In genomic region chr14:20708239-20708638, GRCm38 (mm10) we compare ENCODE assay signal across 8 mouse cellular contexts. TPM values are rescaled to one million over a fixed set of nuclear protein-coding genes. Genes with fewer than 3 reads are reported as not detected.
DNase-seq lines count a peak whose midpoint lies in the region; ATAC-seq and TF ChIP-seq lines count a peak whose summit lies in the region.

No protein-coding gene starts in this region.

- no peaks in the 10 kb centered on the region for H3K27me3 ChIP-seq in heart, embryonic 15.5 days
- no peaks in the 10 kb centered on the region for H3K27me3 ChIP-seq in ES-Bruce4 (ENCODE audit: control insufficient read depth, insufficient read depth, low read length, poor library complexity, severe bottlenecking)
- H3K27me3 ChIP-seq in forebrain, embryonic 16.5 days (replicated peaks; ENCODE audit: control insufficient read depth, insufficient read depth, low read length) = no peaks in the 10 kb centered on the region

- no peaks in the 10 kb centered on the region for H3K9me3 ChIP-seq in heart, embryonic 15.5 days (replicated peaks)
- H3K9me3 ChIP-seq in ES-Bruce4 (replicated peaks; ENCODE audit: control insufficient read depth, insufficient read depth, low read length, poor library complexity, severe bottlenecking) = no peaks in the 10 kb centered on the region
- no peaks in the 10 kb centered on the region for H3K9me3 ChIP-seq in forebrain, embryonic 16.5 days (ENCODE audit: control insufficient read depth, low read length)

- peak overlapping the region; percentile 95 for H3K9ac ChIP-seq in heart, embryonic 15.5 days
- peak overlapping the region; percentile 75; the same call in 1 of the 2 replicates for H3K9ac ChIP-seq in ES-Bruce4 (ENCODE audit: low read depth, poor library complexity, severe bottlenecking)
- peak overlapping the region; percentile 99 for H3K9ac ChIP-seq in forebrain, embryonic 16.5 days (replicated peaks; ENCODE audit: low read depth, low read length)

- H3K4me1 ChIP-seq in heart, embryonic 15.5 days (replicated peaks) = peaks cover 31% of the 10 kb centered on the region
- H3K4me1 ChIP-seq in ES-Bruce4 (ENCODE audit: control insufficient read depth, insufficient read depth, low read length) = no peaks in the 10 kb centered on the region
- peaks cover 24% of the 10 kb centered on the region for H3K4me1 ChIP-seq in forebrain, embryonic 16.5 days (replicated peaks; ENCODE audit: control insufficient read depth, insufficient read depth, low read length)

- peaks cover 35% of the 10 kb centered on the region for H3K36me3 ChIP-seq in heart, embryonic 15.5 days
- H3K36me3 ChIP-seq in ES-Bruce4 (ENCODE audit: control insufficient read depth, insufficient read depth, low read length, poor library complexity, severe bottlenecking) = no peaks in the 10 kb centered on the region
- H3K36me3 ChIP-seq in forebrain, embryonic 16.5 days (ENCODE audit: control insufficient read depth, insufficient read depth) = peaks cover 12% of the 10 kb centered on the region

- H3K4me2 ChIP-seq in heart, embryonic 15.5 days = peak overlapping the region; percentile 81
- peak overlapping the region; percentile 85 for H3K4me2 ChIP-seq in forebrain, embryonic 16.5 days (ENCODE audit: low read length)

- no peak for ATAC-seq in heart, embryonic 15.5 days (replicated peaks; ENCODE audit: insufficient number of reproducible peaks, insufficient read depth, low FRiP score, low read depth)
- no peak for ATAC-seq in forebrain, embryonic 16.5 days
- ATAC-seq in megakaryocyte-erythroid progenitor cell, adult 5-6 weeks (replicated peaks; ENCODE audit: low FRiP score, low TSS enrichment, poor library complexity, severe bottlenecking) = peak; percentile 25; the same call in 1 of the 2 replicates

- 4% methylated on average over 10 of the region's 10 CpGs for WGBS in heart, embryonic 15.5 days
- 4% methylated on average over 10 of the region's 10 CpGs for WGBS in forebrain, embryonic 16.5 days

- H3K27ac ChIP-seq in heart, embryonic 15.5 days = peak overlapping the region; percentile 91
- no peak overlapping the region for H3K27ac ChIP-seq in ES-Bruce4 (ENCODE audit: insufficient read depth, low read length)
- peak overlapping the region; percentile 84 for H3K27ac ChIP-seq in forebrain, embryonic 16.5 days (ENCODE audit: low read length)

- no peak for TF ChIP-seq EP300 in ES-Bruce4 (IDR thresholded peaks at IDR 0.05; ENCODE audit: insufficient read depth, low read depth, low read length)

- TF ChIP-seq CTCF in ES-Bruce4 (IDR thresholded peaks at IDR 0.05; ENCODE audit: low read depth, low read length) = no peak

- DNase-seq in heart, postnatal 36 days = no peak
- DNase-seq in frontal cortex, postnatal 10 days (ENCODE audit: low spot score in 2 of 2) = no peak
- DNase-seq in adrenal gland, adult 18-20 months (ENCODE audit: low spot score in 2 of 2) = no peak
- no peak for DNase-seq in frontal cortex, postnatal 36 days (ENCODE audit: low spot score in 2 of 2)

- intact Hi-C loops in heart, postnatal 36 days (cut with DNase I) = no loop called here

- no peak for TF ChIP-seq POLR2A in ES-Bruce4 (IDR thresholded peaks at IDR 0.05; ENCODE audit: insufficient read depth, low read length)

- H3K4me3 ChIP-seq in heart, embryonic 15.5 days = peak overlapping the region; percentile 81
- peak overlapping the region; percentile 75 for H3K4me3 ChIP-seq in ES-Bruce4 (ENCODE audit: low read depth, low read length)
- H3K4me3 ChIP-seq in forebrain, embryonic 16.5 days (replicated peaks; ENCODE audit: low read length) = peak overlapping the region; percentile 100

RNA-seq across cellular contexts. Expression of gene Zswim8, which starts 0.9 kb away (rescaled TPM):
- polyA plus RNA-seq in heart, embryonic 15.5 days (2015; fragmentation: Nextera tagmentation; extraction: Ambion mirVana) = 18.2 and 24.7 TPM in 2 replicates
- 10 to 100 TPM; 45.4 to 47.8 TPM for total RNA-seq in heart, postnatal 36 days (2021)
- 37.0 and 37.1 TPM in 2 replicates for polyA plus RNA-seq in ES-Bruce4 (2011; ENCODE audit: insufficient read depth, insufficient read length, low read depth, missing spikeins)
- 44.4 and 55.9 TPM in 2 replicates for polyA plus RNA-seq in forebrain, embryonic 16.5 days (2015; fragmentation: Nextera tagmentation; extraction: Ambion mirVana)
- total RNA-seq in megakaryocyte-erythroid progenitor cell, adult 5-6 weeks (2014; fragmentation: Nextera tagmentation) = 34.3 and 35.6 TPM in 2 replicates
- 16.5 and 22.0 TPM in 2 replicates for total RNA-seq in megakaryocyte-erythroid progenitor cell, adult 5-6 weeks (2017)
- 100 to 1,000 TPM; 129 to 136 TPM for total RNA-seq in adrenal gland, adult 18-20 months (2021)

RNA-seq across cellular contexts. Expression of gene Chchd1, which starts 5.4 kb away (rescaled TPM):
- polyA plus RNA-seq in heart, embryonic 15.5 days (2015; fragmentation: Nextera tagmentation; extraction: Ambion mirVana) = 159 and 218 TPM in 2 replicates
- 100 to 1,000 TPM; 120 to 123 TPM for total RNA-seq in heart, postnatal 36 days (2021)
- 131 and 151 TPM in 2 replicates for polyA plus RNA-seq in ES-Bruce4 (2011; ENCODE audit: insufficient read depth, insufficient read length, low read depth, missing spikeins)
- 175 and 187 TPM in 2 replicates for polyA plus RNA-seq in forebrain, embryonic 16.5 days (2015; fragmentation: Nextera tagmentation; extraction: Ambion mirVana)
- 202 and 239 TPM in 2 replicates for total RNA-seq in megakaryocyte-erythroid progenitor cell, adult 5-6 weeks (2014; fragmentation: Nextera tagmentation)
- 102 and 122 TPM in 2 replicates for total RNA-seq in megakaryocyte-erythroid progenitor cell, adult 5-6 weeks (2017)
- total RNA-seq in adrenal gland, adult 18-20 months (2021) = 10 to 100 TPM; 80.8 to 90.3 TPM

RNA-seq across cellular contexts. Expression of gene Fut11, which starts 13.5 kb away (rescaled TPM):
- polyA plus RNA-seq in heart, embryonic 15.5 days (2015; fragmentation: Nextera tagmentation; extraction: Ambion mirVana) = 19.0 and 23.9 TPM in 2 replicates
- total RNA-seq in heart, postnatal 36 days (2021) = 1 to 10 TPM; 6.6 to 7.1 TPM
- 8.0 and 8.9 TPM in 2 replicates for polyA plus RNA-seq in ES-Bruce4 (2011; ENCODE audit: insufficient read depth, insufficient read length, low read depth, missing spikeins)
- 21.6 and 23.3 TPM in 2 replicates for polyA plus RNA-seq in forebrain, embryonic 16.5 days (2015; fragmentation: Nextera tagmentation; extraction: Ambion mirVana)
- total RNA-seq in megakaryocyte-erythroid progenitor cell, adult 5-6 weeks (2014; fragmentation: Nextera tagmentation) = 6.7 and 8.6 TPM in 2 replicates
- total RNA-seq in megakaryocyte-erythroid progenitor cell, adult 5-6 weeks (2017) = 2.7 and 3.7 TPM in 2 replicates
- 10 to 100 TPM; 12.2 to 16.8 TPM for total RNA-seq in adrenal gland, adult 18-20 months (2021)

RNA-seq across cellular contexts. Expression of gene Ndst2, which starts 26.1 kb away (rescaled TPM):
- polyA plus RNA-seq in heart, embryonic 15.5 days (2015; fragmentation: Nextera tagmentation; extraction: Ambion mirVana) = 13.8 and 17.8 TPM in 2 replicates
- total RNA-seq in heart, postnatal 36 days (2021) = 10 to 100 TPM; 10.6 to 10.8 TPM
- 11.0 and 11.1 TPM in 2 replicates for polyA plus RNA-seq in ES-Bruce4 (2011; ENCODE audit: insufficient read depth, insufficient read length, low read depth, missing spikeins)
- polyA plus RNA-seq in forebrain, embryonic 16.5 days (2015; fragmentation: Nextera tagmentation; extraction: Ambion mirVana) = 15.7 and 16.7 TPM in 2 replicates
- 81.5 and 88.9 TPM in 2 replicates for total RNA-seq in megakaryocyte-erythroid progenitor cell, adult 5-6 weeks (2014; fragmentation: Nextera tagmentation)
- 15.1 and 19.4 TPM in 2 replicates for total RNA-seq in megakaryocyte-erythroid progenitor cell, adult 5-6 weeks (2017)
- 10 to 100 TPM; 21.6 to 26.1 TPM for total RNA-seq in adrenal gland, adult 18-20 months (2021)

RNA-seq across cellular contexts. Expression of gene Sec24c, which starts 34.1 kb away (rescaled TPM):
- polyA plus RNA-seq in heart, embryonic 15.5 days (2015; fragmentation: Nextera tagmentation; extraction: Ambion mirVana) = 57.3 and 82.4 TPM in 2 replicates
- total RNA-seq in heart, postnatal 36 days (2021) = 100 to 1,000 TPM in 1 of 2 experiments, 10 to 100 TPM in 1; 97.8 to 104 TPM
- 133 and 140 TPM in 2 replicates for polyA plus RNA-seq in ES-Bruce4 (2011; ENCODE audit: insufficient read depth, insufficient read length, low read depth, missing spikeins)
- polyA plus RNA-seq in forebrain, embryonic 16.5 days (2015; fragmentation: Nextera tagmentation; extraction: Ambion mirVana) = 96.8 and 101 TPM in 2 replicates
- total RNA-seq in megakaryocyte-erythroid progenitor cell, adult 5-6 weeks (2014; fragmentation: Nextera tagmentation) = 99.9 and 104 TPM in 2 replicates
- total RNA-seq in megakaryocyte-erythroid progenitor cell, adult 5-6 weeks (2017) = 50.4 and 55.1 TPM in 2 replicates
- total RNA-seq in adrenal gland, adult 18-20 months (2021) = 100 to 1,000 TPM; 120 to 132 TPM
